Mouse (Mus musculus): ENCODE results near the gene Otud4.
"Not testable (repeated sequence)": the region's sequence is repeated elsewhere in the genome, so short reads cannot be mapped to it uniquely, and the experiment has no call there.

The Otud4 gene

DNA sequence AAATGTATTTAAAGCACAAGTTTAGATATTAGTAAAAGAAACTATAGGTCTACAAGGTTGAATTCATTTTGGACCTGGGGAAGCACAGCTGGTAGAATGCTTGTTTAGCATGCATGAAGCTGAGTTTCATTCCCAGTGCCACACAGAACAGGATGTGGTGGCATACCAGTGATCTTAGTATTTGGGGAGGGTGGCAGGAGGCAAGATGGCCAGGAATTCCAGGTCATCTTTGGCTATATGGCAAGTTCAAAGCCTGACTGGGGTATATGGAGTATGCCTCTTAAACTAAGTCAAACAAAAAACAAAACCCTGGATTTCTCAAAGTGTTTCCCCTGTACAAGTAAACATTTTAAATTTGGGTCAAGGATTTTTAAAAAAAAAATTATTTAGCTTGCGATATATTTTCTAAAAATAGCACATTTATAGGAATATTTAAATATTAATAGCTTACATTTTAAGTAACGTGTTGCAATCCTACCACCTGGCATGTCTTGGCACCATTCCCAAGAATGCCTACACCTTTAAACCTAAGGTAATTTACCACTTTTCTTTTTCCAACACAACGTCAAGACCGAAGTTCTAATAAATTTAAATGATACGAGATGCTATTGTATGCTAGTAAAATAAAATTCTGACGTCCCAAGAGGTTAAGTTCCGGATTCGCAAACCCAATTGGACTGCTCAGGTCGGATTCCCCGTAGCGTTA, 1.3 kb upstream of the Otud4 start:
- no peak for DNase-seq (ENCODE audit: low read depth in 1 of 2, low spot score in 2 of 2)

- DNase-seq (ENCODE audit: low read depth in 1 of 2, low spot score in 2 of 2) = peak; percentile 96 to 97
Observed at GRCm38 (mm10) chr8:79638707-79639549, 490 bp upstream of the Otud4 start.

DNA sequence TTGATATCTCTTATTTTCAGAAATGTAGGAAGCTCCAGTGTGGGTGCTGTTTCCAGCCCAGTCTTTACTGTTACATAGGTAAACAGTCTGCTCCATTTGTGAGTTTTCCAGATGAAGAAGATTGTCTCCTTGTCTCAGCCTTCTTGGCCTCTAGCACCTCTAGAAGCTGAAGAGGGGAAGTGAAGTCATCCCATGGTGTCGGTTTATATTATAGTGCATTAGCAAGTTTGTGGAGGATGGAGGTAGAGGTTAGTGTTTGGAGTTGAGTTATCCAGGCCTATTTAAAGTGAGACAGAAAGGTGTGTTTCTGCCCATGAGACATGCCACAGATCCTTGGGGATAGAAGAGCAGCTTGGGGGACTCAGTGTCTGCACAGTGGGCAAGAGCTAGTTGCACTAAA, 1.7 kb downstream of the Otud4 start:
- no peak for DNase-seq (ENCODE audit: low read depth in 1 of 2, low spot score in 2 of 2)

GRCm38 (mm10) chr8:79649569-79649968, 10.2 kb downstream of the Otud4 start:
- no peak for DNase-seq (ENCODE audit: low read depth in 1 of 2, low spot score in 2 of 2)

DNA sequence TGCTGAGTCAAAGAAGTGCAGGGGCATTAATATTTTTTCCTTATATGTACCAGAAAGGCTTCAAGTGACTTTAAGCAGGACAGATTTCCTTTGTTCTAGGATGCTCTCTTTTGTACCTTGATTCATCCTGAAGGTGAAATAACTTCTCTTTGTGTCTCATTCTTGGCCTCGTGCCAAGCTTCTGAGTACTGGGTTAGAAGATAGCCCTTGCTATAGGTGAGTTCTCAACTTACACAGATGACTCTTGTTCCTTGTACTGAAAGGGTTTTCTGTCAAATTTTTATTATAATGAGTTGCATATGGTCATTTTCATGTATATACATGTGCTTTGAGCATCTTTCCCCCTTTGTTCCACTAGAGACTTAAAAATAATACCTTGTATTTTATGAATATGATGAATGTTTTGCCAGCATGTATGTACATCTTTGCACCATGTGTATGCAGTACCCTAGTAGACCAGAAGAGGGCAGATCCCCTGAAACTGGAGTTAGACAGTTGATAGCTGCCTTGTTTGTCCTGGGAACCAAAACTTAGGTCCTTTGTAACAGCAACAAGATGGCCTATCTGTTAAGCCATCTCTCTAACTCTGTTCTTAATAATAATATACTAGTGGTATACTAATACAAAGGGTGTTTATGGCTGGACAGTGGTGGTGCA, 10.9 kb downstream of the Otud4 start:
- DNase-seq (ENCODE audit: low read depth in 1 of 2, low spot score in 2 of 2) = no peak

- DNase-seq (ENCODE audit: low read depth in 1 of 2, low spot score in 2 of 2) = no peak
Observed at GRCm38 (mm10) chr8:79653736-79654135, 14.3 kb downstream of the Otud4 start.

DNA sequence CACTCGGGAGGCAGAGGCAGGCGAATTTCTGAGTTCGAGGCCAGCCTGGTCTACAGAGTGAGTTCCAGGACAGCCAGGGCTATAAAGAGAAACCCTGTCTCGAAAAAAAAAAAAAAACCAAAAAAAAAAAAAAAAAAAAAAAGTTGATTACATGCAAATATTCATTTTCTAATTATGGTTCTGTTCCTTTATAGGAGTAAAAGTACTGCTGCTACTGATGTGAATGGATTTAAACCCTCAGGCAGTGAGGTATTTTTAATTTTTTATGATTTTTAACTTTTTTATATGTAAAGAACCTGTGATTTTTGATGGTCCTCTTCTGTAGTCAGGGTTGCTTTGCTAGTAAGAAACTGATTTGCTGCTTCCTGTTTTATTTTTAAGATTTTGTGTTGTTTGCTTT, 19.3 kb downstream of the Otud4 start:
- not testable (repeated sequence) for DNase-seq (ENCODE audit: low read depth in 1 of 2, low spot score in 2 of 2)

- DNase-seq (ENCODE audit: low read depth in 1 of 2, low spot score in 2 of 2) = no peak
Observed at GRCm38 (mm10) chr8:79676461-79676860, 37.0 kb downstream of the Otud4 start.

DNA sequence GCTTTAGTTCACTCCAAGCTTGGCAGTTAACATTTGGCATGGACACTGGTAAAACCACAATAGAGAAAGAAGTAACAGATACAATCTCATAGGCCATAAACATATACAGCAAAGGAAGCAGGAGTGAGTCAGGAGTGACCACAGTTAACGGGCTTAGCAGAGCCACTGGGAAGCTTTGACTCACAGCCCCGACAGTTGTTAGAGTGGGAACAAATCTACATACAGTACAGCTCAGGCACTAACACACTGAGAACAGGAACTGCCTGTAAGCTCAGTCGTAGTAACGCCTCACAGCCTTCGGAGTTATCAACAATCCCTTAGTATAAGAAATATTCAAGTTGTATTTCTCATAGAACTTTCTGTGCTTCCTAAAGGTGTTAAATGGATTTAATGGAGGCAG, 39.6 kb downstream of the Otud4 start:
- DNase-seq (ENCODE audit: low read depth in 1 of 2, low spot score in 2 of 2) = no peak

- not testable (repeated sequence) for DNase-seq (ENCODE audit: low read depth in 1 of 2, low spot score in 2 of 2)
Observed at GRCm38 (mm10) chr8:79680083-79680482, 40.7 kb downstream of the Otud4 start.

DNA sequence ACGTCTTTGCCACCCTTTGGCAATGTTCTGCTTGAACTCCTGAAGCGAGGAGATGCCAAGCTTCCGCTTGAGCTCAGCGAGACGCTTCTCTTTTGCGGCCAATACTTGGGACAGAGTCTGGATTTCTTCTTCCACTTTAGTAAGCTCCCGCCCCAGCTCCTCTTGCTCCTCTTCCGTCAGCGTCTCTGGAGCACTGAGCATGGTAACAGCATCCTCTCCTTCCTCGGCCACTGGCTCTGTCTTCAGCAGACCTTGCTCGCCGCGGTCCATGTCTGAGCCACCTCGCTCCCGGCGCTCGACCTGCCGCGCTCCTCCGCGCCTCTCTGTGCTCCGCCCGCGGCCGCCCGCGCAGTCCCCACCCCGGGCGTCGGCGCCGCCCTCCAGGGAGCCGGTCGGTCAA, 41.1 kb downstream of the Otud4 start:
- no peak for DNase-seq (ENCODE audit: low read depth in 1 of 2, low spot score in 2 of 2)

GRCm38 (mm10) chr8:79680965-79681364, 41.5 kb downstream of the Otud4 start:
- DNase-seq (ENCODE audit: low read depth in 1 of 2, low spot score in 2 of 2) = no peak

- not testable (repeated sequence) for DNase-seq (ENCODE audit: low read depth in 1 of 2, low spot score in 2 of 2)
Observed at GRCm38 (mm10) chr8:79685927-79686326, 46.5 kb downstream of the Otud4 start.

DNA sequence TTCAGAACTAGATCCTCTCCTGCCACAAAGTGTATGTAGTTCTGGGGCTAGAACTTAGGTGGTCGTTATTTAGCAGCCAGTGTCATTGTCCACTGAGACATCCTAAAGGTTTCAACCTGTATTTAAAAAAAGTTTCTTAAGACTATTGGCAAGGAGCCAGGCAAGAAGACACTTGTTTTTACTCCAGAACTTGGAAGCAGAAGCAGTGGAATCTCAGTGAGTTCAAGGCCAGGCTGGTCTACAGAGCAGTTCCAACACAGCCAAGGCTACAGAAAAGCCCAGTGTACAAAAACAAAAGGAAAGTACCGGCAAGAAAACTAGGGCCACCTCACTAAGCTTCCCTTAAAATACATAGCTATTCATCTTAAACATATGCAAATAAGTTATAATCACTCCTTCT, 53.1 kb downstream of the Otud4 start:
- DNase-seq (ENCODE audit: low read depth in 1 of 2, low spot score in 2 of 2) = no peak

DNA sequence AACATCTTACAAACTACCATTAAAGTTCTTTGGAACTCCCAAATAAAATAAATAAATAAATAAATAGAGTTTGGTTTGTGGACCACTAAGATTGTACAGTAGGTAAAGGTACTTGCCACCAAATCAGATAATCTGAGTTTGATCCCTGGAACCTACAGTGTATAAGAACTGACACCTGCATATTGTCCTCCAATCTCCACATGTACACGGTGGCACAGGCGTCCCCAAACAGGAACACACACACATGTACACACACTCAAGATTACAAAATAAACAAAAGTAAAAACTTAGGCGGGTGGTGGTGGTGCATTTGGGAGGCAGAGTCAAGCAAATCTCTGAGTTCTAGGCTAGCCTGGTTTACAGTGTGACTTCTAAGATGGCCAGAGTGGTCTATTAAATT, 67.3 kb downstream of the Otud4 start:
- DNase-seq (ENCODE audit: low read depth in 1 of 2, low spot score in 2 of 2) = no peak

DNA sequence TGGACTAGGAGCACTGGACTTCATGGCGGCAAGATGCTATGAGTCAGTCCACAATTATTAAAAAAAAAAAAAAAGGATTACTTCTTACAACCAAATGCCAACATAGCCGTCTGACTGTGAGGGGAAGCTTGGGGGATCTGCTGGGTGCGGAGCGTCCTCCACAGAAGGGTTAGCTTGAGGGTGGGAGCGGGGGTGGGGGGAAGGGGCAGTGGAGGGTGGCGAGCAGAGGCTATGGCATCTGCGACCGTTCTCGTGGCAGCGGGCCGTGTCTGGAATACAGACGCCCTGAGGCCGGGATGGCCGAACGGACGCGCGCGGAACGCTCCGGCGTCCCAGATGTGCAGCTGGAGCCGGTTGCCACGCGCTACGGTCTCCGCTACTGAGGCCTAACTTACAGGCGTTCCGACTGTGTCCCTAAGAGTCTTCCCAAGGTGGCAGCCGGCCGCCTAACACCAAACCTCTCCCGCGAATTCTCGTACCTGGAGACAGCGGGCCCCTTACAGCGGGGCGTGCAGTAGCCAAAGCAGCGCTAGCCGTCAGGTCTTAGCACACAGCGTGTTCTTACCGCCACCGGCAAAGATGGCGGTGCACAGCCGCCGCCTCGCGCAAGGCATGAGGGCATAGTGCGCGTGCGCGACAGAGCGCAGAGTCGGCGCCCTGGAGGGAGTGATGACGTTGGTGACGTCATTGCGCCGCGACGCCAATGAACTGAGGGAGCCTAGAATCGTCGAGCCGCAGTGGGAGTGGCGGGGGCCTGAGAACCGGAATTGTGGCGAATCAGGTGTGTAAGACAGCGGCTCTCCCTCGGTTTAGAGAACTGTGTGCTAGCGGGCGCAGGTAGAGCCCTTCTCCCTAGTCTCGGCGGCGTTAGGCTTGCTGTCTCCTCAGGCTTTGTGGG, 71.9 kb downstream of the Otud4 start, which contains the start of the genes Abce1 and Anapc10:
Gene Abce1 (minus strand): TSS at position 677 of the 898 bp plus-strand sequence.
Gene Anapc10 (plus strand): TSS at position 757 of the 898 bp plus-strand sequence.
- DNase-seq (ENCODE audit: low read depth in 1 of 2, low spot score in 2 of 2) = peak; percentile 90 to 96

GRCm38 (mm10) chr8:79712676-79713075, 73.3 kb downstream of the Otud4 start:
- DNase-seq (ENCODE audit: low read depth in 1 of 2, low spot score in 2 of 2) = no peak

DNA sequence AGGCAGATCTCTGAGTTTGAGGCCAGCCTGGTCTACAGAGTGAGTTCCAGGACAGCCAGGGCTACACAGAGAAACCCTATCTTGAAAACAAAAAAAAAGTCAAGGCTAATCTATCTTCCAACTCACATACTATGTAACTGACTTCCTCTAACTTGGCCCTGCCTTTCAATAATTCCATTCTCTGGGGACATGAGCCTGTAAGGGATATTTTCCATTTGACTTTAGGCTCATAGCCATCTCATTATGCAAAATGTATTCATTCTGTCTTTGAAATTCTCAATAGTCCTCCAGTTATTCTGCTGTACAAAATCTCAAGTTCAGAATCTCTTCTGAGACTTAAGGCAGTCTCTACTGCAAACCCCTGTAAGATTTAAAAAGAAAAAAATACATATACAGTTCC, 82.1 kb downstream of the Otud4 start:
- DNase-seq (ENCODE audit: low read depth in 1 of 2, low spot score in 2 of 2) = no peak

DNA sequence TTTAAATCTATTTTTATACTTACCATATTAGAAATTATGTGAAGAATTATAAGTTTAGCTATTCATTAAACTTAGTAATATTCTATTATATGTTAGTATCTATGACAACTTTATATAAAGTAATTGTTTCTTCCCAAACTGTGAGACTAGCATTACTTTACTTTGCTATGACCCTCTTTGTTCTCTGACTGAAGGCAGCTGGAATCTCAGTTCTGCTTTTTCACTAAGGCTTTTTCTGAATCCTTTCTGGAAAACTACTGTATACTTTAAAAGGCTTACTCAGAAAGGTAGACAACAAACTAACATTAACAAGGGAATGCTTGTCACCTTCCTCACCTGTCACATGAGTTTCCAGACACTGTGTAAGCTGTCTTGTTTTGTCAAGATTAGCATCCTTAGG, 83.9 kb downstream of the Otud4 start:
- no peak for DNase-seq (ENCODE audit: low read depth in 1 of 2, low spot score in 2 of 2)

DNA sequence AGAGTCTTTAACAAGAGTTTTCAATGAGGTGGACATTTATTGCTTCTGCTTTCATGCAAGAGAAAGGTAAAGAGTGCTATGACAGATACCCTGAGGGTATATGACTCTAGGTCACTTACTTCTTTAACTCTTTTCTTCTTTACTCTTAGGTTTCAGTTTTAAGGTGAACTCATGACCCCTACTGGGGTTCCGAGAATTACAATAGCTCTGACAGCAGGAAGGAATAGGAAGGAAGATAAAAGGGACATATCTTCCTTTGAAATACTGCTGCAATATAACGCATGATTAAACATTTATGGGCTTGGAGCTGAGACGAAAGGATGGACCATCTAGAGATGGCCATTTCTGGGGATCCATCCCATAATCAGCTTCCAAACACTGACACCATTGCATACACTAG, 85.2 kb downstream of the Otud4 start:
- no peak for DNase-seq (ENCODE audit: low read depth in 1 of 2, low spot score in 2 of 2)
